Comparison of ENCODE assay signal across 14 mouse cellular contexts in the genomic region with DNA sequence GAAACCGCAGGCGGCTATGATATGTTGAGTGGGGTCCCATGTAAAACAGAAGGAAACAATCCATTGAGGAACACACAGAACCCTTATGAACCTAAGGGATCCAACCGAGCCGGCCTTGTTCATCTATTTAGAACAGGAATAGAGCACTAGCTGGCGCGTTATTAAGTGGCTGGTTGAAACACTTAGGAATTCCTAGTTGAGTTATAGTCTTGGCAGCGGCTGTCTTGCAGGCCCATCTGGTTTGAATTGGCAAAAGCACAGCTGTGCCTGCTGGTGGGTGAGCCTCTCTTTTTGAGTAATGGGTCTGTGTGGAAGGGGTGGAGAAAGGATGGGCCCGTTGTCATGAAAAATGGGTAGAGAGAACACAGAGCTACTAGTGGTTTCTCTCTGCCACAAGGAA.
A peak's percentile ranks its signal among the peaks of the same experiment; 100 is the strongest.
DNase-seq lines count a peak whose midpoint lies in the region; ATAC-seq lines count a peak whose summit lies in the region.
"Had no signal": no experiment of that assay in that cellular context is flagged by ENCODE, and none has a peak within 500 bp of the region (broad histone marks: within the 10 kb centered on the region; RNA-seq: fewer than 3 reads in every experiment).

No protein-coding gene starts in this region.

- H3K27me3 ChIP-seq in embryonic facial prominence, embryonic 15.5 days = no peaks in the 10 kb centered on the region
- H3K27me3 ChIP-seq: heart, embryonic 15.5 days had no signal

- no peak overlapping the region for H3K4me3 ChIP-seq in embryonic facial prominence, embryonic 15.5 days (replicated peaks)
- H3K4me3 ChIP-seq: heart, embryonic 15.5 days had no signal

- WGBS in embryonic facial prominence, embryonic 15.5 days = 22% methylated on average over 8 of the region's 8 CpGs

- no peak overlapping the region for H3K9ac ChIP-seq in embryonic facial prominence, embryonic 15.5 days
- H3K9ac ChIP-seq: heart, embryonic 15.5 days; liver, embryonic 14.5 days had no signal

- peaks cover 27% of the 10 kb centered on the region for H3K4me1 ChIP-seq in embryonic facial prominence, embryonic 15.5 days
- H3K4me1 ChIP-seq: heart, embryonic 15.5 days; megakaryocyte, embryonic 14.5 days had no signal

- H3K9me3 ChIP-seq in embryonic facial prominence, embryonic 15.5 days (replicated peaks) = no peaks in the 10 kb centered on the region
- H3K9me3 ChIP-seq: heart, embryonic 15.5 days had no signal

- peak overlapping the region; percentile 56 for H3K27ac ChIP-seq in embryonic facial prominence, embryonic 15.5 days (replicated peaks)
- H3K27ac ChIP-seq: heart, embryonic 15.5 days; liver, embryonic 14.5 days had no signal

- intact Hi-C loops in left cerebral cortex, postnatal 4 days (cut with DNase I) = no loop called here

- no peaks in the 10 kb centered on the region for H3K36me3 ChIP-seq in embryonic facial prominence, embryonic 15.5 days
- H3K36me3 ChIP-seq: heart, embryonic 15.5 days had no signal

- ATAC-seq in embryonic facial prominence, embryonic 15.5 days (ENCODE audit: insufficient number of reproducible peaks, low FRiP score, low TSS enrichment, low read depth) = peak; percentile 76
- ATAC-seq: activated CD4-positive, CD25-positive, alpha-beta regulatory T cell, adult 4 months had no signal

- H3K4me2 ChIP-seq in embryonic facial prominence, embryonic 15.5 days (replicated peaks) = peak overlapping the region; percentile 25; the same call in 1 of the 2 replicates
- H3K4me2 ChIP-seq: heart, embryonic 15.5 days had no signal

- peak; percentile 22 for DNase-seq in left cerebral cortex, postnatal 4 days
- DNase-seq in left cerebral cortex, adult 18-20 months (ENCODE audit: low spot score in 2 of 2) = no peak
- peak; percentile 75 for DNase-seq in embryo, embryonic 11 days
- DNase-seq in neural tube, embryonic 10.5 days (ENCODE audit: extremely low spot score, low spot score) = peak; percentile 69
- DNase-seq in spleen, adult 18-20 months = no peak
- no peak for DNase-seq in gastrocnemius, postnatal 10 days
- no peak for DNase-seq in cerebellum, adult 9-11 months
- DNase-seq: cerebellum, postnatal 25 days; kidney, adult 18-20 months had no signal

Comparison
In these comparisons a context has a peak if more than half of its experiments do, and no peak if none do; other contexts are left out.
1. DNase-seq: peak in left cerebral cortex, postnatal 4 days (single experiment), embryo, embryonic 11 days (single experiment) and neural tube, embryonic 10.5 days (single experiment); none in left cerebral cortex, adult 18-20 months (0 of 2), spleen, adult 18-20 months (0 of 2), gastrocnemius, postnatal 10 days (single experiment) and cerebellum, adult 9-11 months (single experiment).